Mouse (Mus musculus): ENCODE measurements around the gene Pdcd4.

DNA sequence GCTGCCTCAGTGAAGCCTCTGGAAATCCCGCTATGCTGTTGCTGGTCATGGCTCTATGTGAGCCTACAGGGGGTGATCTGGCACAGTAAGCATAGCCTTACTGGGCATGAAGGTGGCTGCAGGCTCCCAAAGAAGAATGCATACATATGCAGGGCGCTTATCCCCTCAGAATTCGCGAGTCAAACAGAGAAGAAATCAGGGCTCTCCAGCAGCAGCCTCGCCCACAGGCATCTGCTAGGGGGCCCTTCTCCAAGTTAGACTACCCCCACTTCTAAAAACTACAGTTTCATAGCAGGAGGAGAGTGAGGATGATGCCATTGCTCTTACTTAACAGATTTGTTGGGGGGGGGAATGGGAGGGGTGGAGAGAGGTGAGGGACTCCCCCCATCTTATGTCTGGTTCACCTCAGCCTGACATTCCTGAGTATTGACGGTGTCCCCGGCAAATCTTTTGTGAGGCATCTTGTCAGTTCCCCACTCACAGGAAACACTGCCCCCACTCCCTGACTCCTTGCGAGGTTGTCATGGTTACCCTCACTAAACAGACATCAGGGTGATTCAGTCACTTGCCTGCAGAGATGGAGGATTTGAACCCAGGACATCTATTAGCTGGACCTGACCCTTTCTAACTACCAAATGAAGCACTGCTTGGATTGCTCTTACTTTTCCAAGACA, 29.3 kb upstream of the Pdcd4 start:
- TF ChIP-seq CTCF (IDR thresholded peaks at IDR 0.05; ENCODE audit: control insufficient read depth, insufficient read depth, insufficient read length), result no peak
- no peak for TF ChIP-seq USF1 (IDR thresholded peaks at IDR 0.05; ENCODE audit: low read depth)
- TF ChIP-seq MYOD1 (IDR thresholded peaks at IDR 0.05; ENCODE audit: control insufficient read depth, insufficient read length, low read depth), result no peak
- TF ChIP-seq MAX (IDR thresholded peaks at IDR 0.05), result no peak
- no peak for TF ChIP-seq FOSL1 (IDR thresholded peaks at IDR 0.05; ENCODE audit: insufficient read depth, low read length, poor library complexity, severe bottlenecking)
- TF ChIP-seq CEBPB (IDR thresholded peaks at IDR 0.05; ENCODE audit: low read depth), result no peak
